Mouse (Mus musculus) heart, embryonic 13.5 days (tissue): Measurements from ENCODE around the gene Musk. TPM values are rescaled to one million over a fixed set of nuclear protein-coding genes. Genes with fewer than 3 reads are reported as not detected.

Experiments
- ATAC-seq: fragments of 200-750 bp; cut with Nextera tagmentation; 2 replicates; pipeline ENCODE4 v1.8.0; 2017; ENCODE audit warnings: moderate TSS enrichment; ENCODE audit not compliant: insufficient number of reproducible peaks, low FRiP score, low TSS enrichment; ENCODE audit errors: extremely low read depth
- H3K27ac ChIP-seq: fragments of 300-500 bp; sonication (generic); replicated peaks from 2 replicates; pipeline ENCODE4 v1.5.1; 2015; ENCODE audit warnings: moderate library complexity, mild to moderate bottlenecking, inconsistent platforms
- H3K27me3 ChIP-seq: fragments of 300-500 bp; sonication (generic); replicated peaks from 2 replicates; pipeline ENCODE4 v1.6.1; 2015; ENCODE audit warnings: mild to moderate bottlenecking, inconsistent platforms
- H3K36me3 ChIP-seq: fragments of 300-500 bp; sonication (generic); 2 replicates; pipeline ENCODE4 v1.6.1; 2015; ENCODE audit warnings: mild to moderate bottlenecking, inconsistent platforms
- H3K4me1 ChIP-seq: fragments of 300-500 bp; sonication (generic); 2 replicates; pipeline ENCODE4 v1.6.1; 2015; ENCODE audit warnings: inconsistent platforms
- H3K4me2 ChIP-seq: fragments of 300-500 bp; sonication (generic); 2 replicates; pipeline ENCODE4 v1.6.1; 2015; ENCODE audit warnings: inconsistent platforms, mild to moderate bottlenecking, moderate library complexity
- H3K4me3 ChIP-seq: fragments of 300-500 bp; sonication (generic); 2 replicates; pipeline ENCODE4 v1.5.1; 2015; ENCODE audit warnings: moderate library complexity, mild to moderate bottlenecking, inconsistent platforms
- H3K9ac ChIP-seq: fragments of 300-500 bp; sonication (generic); 2 replicates; pipeline ENCODE4 v1.6.1; 2015; ENCODE audit warnings: inconsistent platforms, mild to moderate bottlenecking, moderate library complexity
- H3K9me3 ChIP-seq: fragments of 300-500 bp; sonication (generic); 2 replicates; pipeline ENCODE4 v1.6.1; 2016; ENCODE audit warnings: inconsistent platforms
- WGBS: fragments of 180-500 bp; shearing (Covaris S2); methylation state at CpG from one replicate; pipeline ENCODE4 v1.1.7; 2015; ENCODE audit warnings: mixed read lengths; 5-methylcytosine and 5-hydroxymethylcytosine counted together
- polyA plus RNA-seq: library from polyadenylated mRNA; unstranded; fragments of >200 nt; fragmentation: Nextera tagmentation; extraction: Ambion mirVana; gene quantifications from 2 replicates; pipeline ENCODE4 v1.2.1, GENCODE M21; 2015

Musk gene
- polyA plus RNA-seq, 1 experiment from 2014 or later, result 0.16 TPM

DNA sequence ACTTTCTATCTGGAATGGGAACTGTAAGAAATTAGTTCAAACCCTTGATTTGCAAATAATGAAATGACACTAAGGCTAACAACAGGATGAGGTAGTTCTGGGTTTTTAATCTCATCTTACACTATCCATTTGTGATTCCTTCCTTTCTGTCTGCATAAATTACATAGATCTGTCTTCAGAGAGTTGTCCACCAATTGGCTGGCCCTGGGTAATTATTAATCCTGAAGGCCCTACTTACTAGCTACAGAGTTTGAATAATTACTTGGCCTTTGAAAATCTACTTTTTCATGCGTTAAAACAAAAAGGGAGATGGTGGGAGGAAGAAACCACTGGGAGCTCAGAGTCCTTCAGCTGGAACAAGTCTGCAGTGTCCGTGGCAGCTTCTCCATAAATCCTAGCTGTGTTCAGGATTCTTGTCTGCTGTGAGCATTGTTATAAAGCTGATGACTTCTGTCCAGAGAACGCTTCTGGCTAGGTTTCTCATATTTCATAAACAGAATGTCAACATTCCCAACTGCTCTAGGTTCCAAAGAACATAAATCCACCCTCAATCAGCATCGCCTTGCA is 29.3 kb downstream of the Musk start:
- no peaks in the 10 kb centered on the region for H3K9me3 ChIP-seq
- WGBS, result 48% methylated on average over 4 of the region's 4 CpGs
- H3K4me1 ChIP-seq, result peaks cover 10% of the 10 kb centered on the region; the same call in 1 of the 2 replicates
- peak overlapping the region; percentile 32; the same call in 1 of the 2 replicates for H3K27ac ChIP-seq
- no peak overlapping the region for H3K4me3 ChIP-seq
- no peak overlapping the region for H3K4me2 ChIP-seq
- H3K27me3 ChIP-seq, result no peaks in the 10 kb centered on the region
- no peaks in the 10 kb centered on the region for H3K36me3 ChIP-seq
- no peak overlapping the region for H3K9ac ChIP-seq
- no peak for ATAC-seq

DNA sequence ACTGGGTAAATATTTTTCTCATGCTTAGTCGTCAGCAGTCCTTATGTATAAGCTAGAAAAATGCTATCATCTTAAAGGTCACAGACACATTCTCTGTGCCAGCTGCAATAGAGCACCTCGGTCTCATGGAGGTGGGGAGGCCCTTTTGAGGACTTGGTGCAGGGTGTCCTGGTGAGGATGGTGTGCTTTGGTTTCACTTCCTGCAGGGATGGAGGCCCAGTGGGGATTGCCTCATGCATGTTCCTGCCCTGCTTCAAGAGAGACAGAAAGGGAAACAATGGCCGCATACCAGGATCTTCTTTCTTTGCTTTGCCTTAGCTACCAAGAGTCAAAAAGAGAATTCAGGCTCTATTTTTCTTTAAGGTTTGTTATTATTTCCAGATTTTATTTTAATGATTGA is 31.8 kb downstream of the Musk start:
- H3K4me1 ChIP-seq, result peaks cover 5% of the 10 kb centered on the region; the same call in 1 of the 2 replicates
- H3K27ac ChIP-seq, result no peak overlapping the region
- no peak overlapping the region for H3K9ac ChIP-seq
- 74% methylated on average over 3 of the region's 3 CpGs for WGBS
- no peaks in the 10 kb centered on the region for H3K27me3 ChIP-seq
- no peak overlapping the region for H3K4me3 ChIP-seq
- H3K9me3 ChIP-seq, result no peaks in the 10 kb centered on the region
- no peaks in the 10 kb centered on the region for H3K36me3 ChIP-seq
- H3K4me2 ChIP-seq, result no peak overlapping the region
- no peak for ATAC-seq

GRCm38 (mm10) chr4:58320293-58320692 is 34.5 kb downstream of the Musk start:
- WGBS, result 69% methylated on average over 4 of the region's 4 CpGs
- H3K4me2 ChIP-seq, result no peak overlapping the region
- no peak overlapping the region for H3K27ac ChIP-seq
- no peak for ATAC-seq
- no peaks in the 10 kb centered on the region for H3K36me3 ChIP-seq
- no peaks in the 10 kb centered on the region for H3K27me3 ChIP-seq
- peaks cover 4% of the 10 kb centered on the region for H3K9me3 ChIP-seq
- H3K4me3 ChIP-seq, result no peak overlapping the region
- peaks cover 6% of the 10 kb centered on the region; the same call in 1 of the 2 replicates for H3K4me1 ChIP-seq
- H3K9ac ChIP-seq, result no peak overlapping the region

DNA sequence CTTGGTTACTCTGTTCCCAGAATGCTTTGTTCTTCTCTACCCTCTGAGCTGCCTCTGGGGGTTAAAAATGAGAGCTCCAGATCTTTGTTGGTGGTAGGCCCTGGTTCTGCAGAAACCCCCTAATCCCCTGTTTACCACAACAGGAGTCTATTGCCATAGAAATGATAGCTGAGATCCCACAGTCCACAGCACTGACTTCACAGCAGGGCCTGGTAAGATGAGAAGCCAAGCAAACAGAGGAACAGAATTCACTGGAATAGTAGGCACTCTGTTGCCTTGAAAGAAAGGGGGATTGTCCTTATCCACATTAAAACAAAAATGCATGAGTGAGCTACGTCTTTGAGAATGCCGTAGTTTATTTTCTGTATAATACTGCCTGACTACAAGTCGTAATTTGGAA is 41.0 kb downstream of the Musk start:
- 75% methylated on average over 3 of the region's 3 CpGs for WGBS
- peaks cover 4% of the 10 kb centered on the region for H3K9me3 ChIP-seq
- 0 out of 2 replicates have a peak, but pooled peaks cover 5% of the 10 kb centered on the region for H3K4me1 ChIP-seq
- no peak overlapping the region for H3K27ac ChIP-seq
- H3K9ac ChIP-seq, result no peak overlapping the region
- no peak overlapping the region for H3K4me2 ChIP-seq
- no peak overlapping the region for H3K4me3 ChIP-seq
- H3K36me3 ChIP-seq, result no peaks in the 10 kb centered on the region
- ATAC-seq, result no peak
- H3K27me3 ChIP-seq, result no peaks in the 10 kb centered on the region

- H3K4me1 ChIP-seq, result 0 out of 2 replicates have a peak, but pooled peaks cover 5% of the 10 kb centered on the region
- ATAC-seq, result no peak
- no peaks in the 10 kb centered on the region for H3K36me3 ChIP-seq
- WGBS, result 68% methylated on average over 4 of the region's 4 CpGs
- H3K4me2 ChIP-seq, result no peak overlapping the region
- no peak overlapping the region for H3K9ac ChIP-seq
- no peak overlapping the region for H3K27ac ChIP-seq
- H3K4me3 ChIP-seq, result no peak overlapping the region
- H3K27me3 ChIP-seq, result no peaks in the 10 kb centered on the region
- H3K9me3 ChIP-seq, result peaks cover 4% of the 10 kb centered on the region
Observed at GRCm38 (mm10) chr4:58328231-58328630, 42.5 kb downstream of the Musk start.

GRCm38 (mm10) chr4:58330016-58330415 is 44.3 kb downstream of the Musk start:
- Histone ChIP-seq H3K4me1 (no peaks in the 10 kb centered on the region), H3K4me2 (no peak overlapping the region), H3K27ac (no peak overlapping the region), H3K27me3 (no peaks in the 10 kb centered on the region), H3K4me3 (no peak overlapping the region), H3K9me3 (no peaks in the 10 kb centered on the region; the same call in 1 of the 2 replicates), H3K9ac (no peak overlapping the region), H3K36me3 (no peaks in the 10 kb centered on the region)
- no peak for ATAC-seq
- 66% methylated on average over 4 of the region's 4 CpGs for WGBS

DNA sequence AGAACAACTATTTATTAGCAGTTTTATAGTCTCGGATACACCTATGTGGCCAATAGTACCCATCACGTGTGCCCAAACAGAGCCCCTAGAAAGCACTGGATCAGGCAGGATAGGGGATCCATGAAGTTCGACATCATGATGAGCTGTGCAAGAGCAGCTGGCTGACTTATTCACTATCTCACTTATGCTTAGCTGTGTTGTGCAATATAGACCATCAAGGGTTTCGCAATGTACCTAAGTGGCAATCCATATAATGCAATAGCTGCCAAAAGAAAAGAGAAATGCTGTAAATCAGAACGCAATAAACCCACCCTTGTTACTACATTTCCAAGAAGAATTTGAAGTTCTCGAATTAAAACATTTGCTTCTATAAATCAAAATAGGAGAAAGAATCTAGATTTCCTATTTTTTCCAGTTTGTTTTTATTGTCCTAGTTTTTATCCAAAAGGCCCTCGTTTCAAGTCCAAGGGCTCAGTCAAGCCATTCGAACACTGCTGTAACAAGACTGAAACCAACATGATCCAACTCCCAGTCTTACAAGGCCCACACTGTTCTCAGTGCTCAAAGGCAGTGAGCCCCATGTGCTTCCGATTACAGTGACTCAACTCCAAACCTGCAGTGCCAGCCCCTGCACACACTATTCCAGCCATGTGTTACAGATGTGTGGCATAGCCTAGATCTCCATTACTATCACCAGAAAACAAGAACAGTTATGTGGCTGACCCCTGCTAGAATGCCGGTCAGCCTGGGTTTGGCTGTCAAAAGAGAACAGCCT is 45.3 kb downstream of the Musk start:
- Histone ChIP-seq H3K9ac (no peak overlapping the region), H3K27ac (no peak overlapping the region), H3K9me3 (no peaks in the 10 kb centered on the region), H3K4me1 (no peaks in the 10 kb centered on the region), H3K4me3 (no peak overlapping the region), H3K4me2 (no peak overlapping the region), H3K27me3 (no peaks in the 10 kb centered on the region), H3K36me3 (no peaks in the 10 kb centered on the region)
- ATAC-seq, result no peak
- 82% methylated on average over 10 of the region's 10 CpGs for WGBS

- H3K36me3 ChIP-seq, result no peaks in the 10 kb centered on the region
- 48% methylated on average over 3 of the region's 3 CpGs for WGBS
- H3K27me3 ChIP-seq, result no peaks in the 10 kb centered on the region
- no peak overlapping the region for H3K4me2 ChIP-seq
- no peak overlapping the region for H3K27ac ChIP-seq
- ATAC-seq, result no peak
- no peaks in the 10 kb centered on the region for H3K4me1 ChIP-seq
- H3K9ac ChIP-seq, result no peak overlapping the region
- no peaks in the 10 kb centered on the region for H3K9me3 ChIP-seq
- no peak overlapping the region for H3K4me3 ChIP-seq
Observed at GRCm38 (mm10) chr4:58332394-58332793, 46.6 kb downstream of the Musk start.

DNA sequence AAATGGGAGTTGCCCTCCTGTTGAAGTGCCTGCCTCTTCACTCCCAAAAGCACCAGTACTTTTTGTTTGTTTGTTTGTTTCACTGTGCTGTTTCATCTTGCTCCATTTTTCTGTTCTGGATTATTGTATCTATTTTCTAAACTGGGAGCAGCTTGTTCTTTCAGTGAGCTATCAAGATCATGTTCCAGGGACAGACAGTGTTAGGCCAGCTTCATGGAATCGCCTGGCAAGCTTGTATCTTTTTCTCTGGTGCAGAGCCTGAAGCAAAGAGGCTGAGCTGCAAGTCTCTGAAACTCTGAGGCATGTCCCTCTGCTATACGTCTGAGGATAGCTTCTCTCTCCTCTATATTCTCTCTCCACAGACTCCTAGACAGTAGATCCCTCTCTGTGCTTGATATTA is 50.5 kb downstream of the Musk start:
- H3K27ac ChIP-seq, result no peak overlapping the region
- no peaks in the 10 kb centered on the region for H3K9me3 ChIP-seq
- H3K27me3 ChIP-seq, result no peaks in the 10 kb centered on the region
- no peaks in the 10 kb centered on the region for H3K4me1 ChIP-seq
- no peak overlapping the region for H3K4me3 ChIP-seq
- H3K4me2 ChIP-seq, result no peak overlapping the region
- 65% methylated on average over 2 of the region's 2 CpGs for WGBS
- no peaks in the 10 kb centered on the region for H3K36me3 ChIP-seq
- no peak overlapping the region for H3K9ac ChIP-seq
- ATAC-seq, result no peak

DNA sequence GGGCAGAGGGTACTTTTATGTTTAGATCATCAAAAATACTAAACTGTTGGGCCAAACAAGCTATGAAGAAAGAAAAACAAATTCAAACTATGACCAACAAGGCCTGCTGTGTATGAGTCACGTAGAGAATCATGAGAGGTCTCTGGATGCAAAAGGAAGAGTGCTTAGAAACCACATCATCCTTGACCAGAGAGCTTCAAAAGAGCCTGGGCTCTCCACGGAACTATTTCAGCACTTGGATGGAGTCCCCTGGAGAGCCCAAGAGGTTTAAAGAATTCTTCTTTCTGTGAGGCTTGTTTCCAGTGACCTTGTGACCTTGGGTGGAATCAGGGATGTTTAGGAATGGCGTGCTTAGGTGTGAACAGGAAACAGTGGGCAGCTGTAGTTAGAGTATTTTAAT is 53.5 kb downstream of the Musk start:
- H3K27me3 ChIP-seq, result no peaks in the 10 kb centered on the region
- no peak overlapping the region for H3K4me2 ChIP-seq
- 36% methylated on average over 3 of the region's 3 CpGs for WGBS
- ATAC-seq, result no peak
- no peaks in the 10 kb centered on the region for H3K36me3 ChIP-seq
- H3K4me1 ChIP-seq, result no peaks in the 10 kb centered on the region
- no peak overlapping the region for H3K27ac ChIP-seq
- H3K4me3 ChIP-seq, result no peak overlapping the region
- H3K9ac ChIP-seq, result no peak overlapping the region
- H3K9me3 ChIP-seq, result no peaks in the 10 kb centered on the region

DNA sequence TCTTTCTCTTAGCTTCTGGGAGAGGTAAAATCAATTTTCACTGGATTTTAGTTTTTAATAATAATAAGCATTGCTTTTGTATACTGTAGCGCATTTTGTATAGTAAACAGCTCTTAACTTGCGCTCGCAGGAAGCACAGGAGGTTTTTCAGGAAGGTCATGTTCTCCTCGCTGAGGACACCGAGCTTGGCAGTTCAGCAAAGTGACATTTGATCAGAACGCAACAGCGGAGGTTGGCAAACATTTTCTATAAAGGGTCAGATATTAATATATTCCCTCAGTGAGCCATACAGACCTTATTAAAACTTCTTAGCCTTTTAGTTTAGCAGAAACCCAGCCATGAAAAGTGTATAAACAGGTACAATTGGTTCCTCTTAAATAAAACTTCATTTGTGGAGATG is 64.4 kb downstream of the Musk start:
- H3K9ac ChIP-seq, result no peak overlapping the region
- no peak for ATAC-seq
- no peak overlapping the region for H3K4me2 ChIP-seq
- peaks cover 7% of the 10 kb centered on the region for H3K4me1 ChIP-seq
- no peak overlapping the region for H3K4me3 ChIP-seq
- H3K27ac ChIP-seq, result no peak overlapping the region
- WGBS, result 84% methylated on average over 7 of the region's 7 CpGs
- no peaks in the 10 kb centered on the region for H3K27me3 ChIP-seq
- H3K36me3 ChIP-seq, result no peaks in the 10 kb centered on the region
- no peaks in the 10 kb centered on the region for H3K9me3 ChIP-seq

DNA sequence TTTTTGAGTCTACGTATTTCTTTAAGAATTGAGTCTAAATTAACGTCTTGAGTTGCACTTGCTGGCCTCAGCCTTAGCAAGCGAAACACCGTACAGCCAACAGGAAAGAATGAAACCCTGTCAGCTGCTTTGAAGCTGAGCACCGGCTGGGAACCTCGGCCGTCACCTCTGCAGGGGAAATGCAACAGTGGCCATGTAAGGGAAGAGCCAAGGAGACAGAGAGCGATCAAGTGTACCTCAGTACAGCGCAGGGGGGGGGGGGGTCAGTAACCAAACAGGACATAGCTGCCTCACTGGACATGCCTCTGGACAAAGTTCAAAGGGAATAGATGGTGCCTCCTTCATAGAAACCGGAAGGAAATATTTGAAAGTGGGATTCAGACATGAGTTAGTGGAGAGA is 65.4 kb downstream of the Musk start:
- Histone ChIP-seq H3K36me3 (no peaks in the 10 kb centered on the region), H3K4me1 (peaks cover 7% of the 10 kb centered on the region), H3K4me3 (no peak overlapping the region), H3K9me3 (no peaks in the 10 kb centered on the region), H3K9ac (no peak overlapping the region), H3K4me2 (no peak overlapping the region), H3K27ac (no peak overlapping the region), H3K27me3 (no peaks in the 10 kb centered on the region)
- no peak for ATAC-seq
- 44% methylated on average over 10 of the region's 10 CpGs for WGBS
